Mouse (Mus musculus): ENCODE results near the gene Nrde2. TPM values are rescaled to one million over a fixed set of nuclear protein-coding genes. Genes with fewer than 3 reads are reported as not detected.

Gene Nrde2
- 11.7 and 12.7 TPM in 2 replicates for polyA plus RNA-seq (2015; fragmentation: Nextera tagmentation; extraction: Ambion mirVana)

DNA sequence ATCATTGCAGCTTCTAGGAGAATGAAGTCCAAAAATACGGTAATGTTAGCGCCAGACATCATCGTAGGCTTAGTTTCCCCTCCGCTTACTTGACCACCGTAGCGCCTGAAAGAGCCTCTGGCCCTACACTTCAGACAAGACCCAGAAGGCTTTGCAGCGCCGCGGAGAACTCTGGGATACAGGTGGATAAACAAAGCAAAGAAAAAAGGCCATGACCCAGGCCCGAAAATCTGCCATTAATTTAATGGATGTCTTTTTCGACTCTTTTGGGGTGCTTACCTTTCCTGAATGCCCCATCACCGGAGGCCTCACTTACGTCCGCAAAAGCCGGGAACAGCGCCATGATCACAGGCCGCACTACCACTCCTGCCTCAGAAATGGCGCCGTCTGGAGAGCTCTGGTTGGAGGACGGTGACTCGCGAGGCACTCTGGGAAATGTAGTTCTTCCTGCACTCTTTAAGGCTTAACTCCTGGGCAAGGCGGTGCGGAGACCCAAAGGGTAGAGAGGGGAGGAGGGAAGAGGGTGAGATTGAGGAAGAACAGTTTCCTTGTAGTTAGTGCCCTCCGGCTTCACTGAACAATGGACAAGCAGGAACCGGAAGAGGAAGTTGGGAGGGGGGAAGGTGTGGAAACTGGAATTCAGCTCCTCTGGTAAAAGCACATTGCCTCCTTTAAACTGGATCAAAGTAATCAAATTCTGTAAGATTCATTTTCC, at the start of gene Nrde2:
Gene Nrde2, minus strand, starts transcription at position 393 of the 715 bp plus-strand sequence.
- peak; percentile 98 for ATAC-seq
- H3K36me3 ChIP-seq (ENCODE audit: control insufficient read depth, insufficient read depth, low read length): peaks cover 3% of the 10 kb centered on the region; the same call in 1 of the 2 replicates
- H3K9ac ChIP-seq (ENCODE audit: low read depth, low read length): peak within 1 kb of the TSS; percentile 72
- H3K27me3 ChIP-seq (ENCODE audit: control insufficient read depth, insufficient read depth, low read depth, low read length): no peaks in the 10 kb centered on the region
- peak within 1 kb of the TSS; percentile 79 for H3K27ac ChIP-seq (ENCODE audit: low read length)
- peak within 1 kb of the TSS; percentile 56 for H3K4me3 ChIP-seq (ENCODE audit: low read depth, low read length)
- H3K9me3 ChIP-seq (replicated peaks; ENCODE audit: control insufficient read depth, low read length, poor library complexity, severe bottlenecking): no peaks in the 10 kb centered on the region
- WGBS: under 1% methylated on average over 26 of the region's 26 CpGs
- peak within 1 kb of the TSS; percentile 72 for H3K4me2 ChIP-seq (ENCODE audit: low read length)
- peaks cover 5% of the 10 kb centered on the region for H3K4me1 ChIP-seq (ENCODE audit: control insufficient read depth, insufficient read depth, low read length)

DNA sequence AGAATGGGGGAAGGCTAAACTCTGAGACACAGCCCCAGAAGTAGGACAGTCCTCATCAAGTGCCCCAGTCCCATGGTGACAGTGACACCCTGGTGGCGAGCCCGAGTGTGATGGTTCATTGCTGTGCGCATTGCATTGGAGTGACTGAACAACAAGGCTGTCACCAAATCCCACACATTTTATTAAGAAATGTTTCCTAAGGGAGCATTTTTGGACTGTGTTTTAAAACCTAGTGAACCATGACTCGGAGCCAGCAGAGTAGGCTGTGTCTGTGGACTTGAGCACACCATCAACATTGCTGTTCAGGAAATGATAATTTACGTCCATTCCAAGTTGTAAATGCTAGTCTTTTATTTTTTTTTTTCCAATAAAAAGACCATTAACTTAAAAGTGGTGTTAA, 47.5 kb upstream of the Nrde2 start:
- Histone ChIP-seq H3K27me3 (ENCODE audit: control insufficient read depth, insufficient read depth, low read depth, low read length) (no peaks in the 10 kb centered on the region), H3K9ac (ENCODE audit: low read depth, low read length) (no peak overlapping the region), H3K27ac (ENCODE audit: low read length) (no peak overlapping the region), H3K9me3 (replicated peaks; ENCODE audit: control insufficient read depth, low read length, poor library complexity, severe bottlenecking) (no peaks in the 10 kb centered on the region), H3K4me3 (ENCODE audit: low read depth, low read length) (no peak overlapping the region), H3K4me2 (ENCODE audit: low read length) (no peak overlapping the region), H3K4me1 (ENCODE audit: control insufficient read depth, insufficient read depth, low read length) (peaks cover 20% of the 10 kb centered on the region), H3K36me3 (ENCODE audit: control insufficient read depth, insufficient read depth, low read length) (peaks cover 46% of the 10 kb centered on the region)
- 93% methylated on average over 5 of the region's 5 CpGs for WGBS
- no peak for ATAC-seq

DNA sequence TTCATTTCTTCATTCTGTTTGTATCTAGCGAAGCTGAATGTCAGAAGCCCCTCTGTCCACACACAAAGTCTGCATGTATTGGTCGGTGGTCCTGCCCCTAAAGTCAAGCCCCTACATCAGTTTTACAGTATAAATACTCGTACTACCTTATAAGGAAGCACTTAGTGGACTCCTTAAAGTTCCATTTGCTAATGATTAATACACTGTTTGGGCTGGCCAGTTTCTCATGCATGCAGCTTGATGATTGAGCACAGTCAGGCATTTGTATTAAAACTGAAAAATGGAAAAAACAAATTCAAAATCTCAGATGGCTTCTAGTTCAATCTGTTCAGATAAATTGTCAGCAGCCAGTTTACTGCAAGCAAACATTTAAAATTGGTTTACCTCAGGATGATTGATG, 47.1 kb upstream of the Nrde2 start:
- no peak for ATAC-seq
- Histone ChIP-seq H3K27ac (ENCODE audit: low read length) (no peak overlapping the region), H3K4me2 (ENCODE audit: low read length) (no peak overlapping the region), H3K36me3 (ENCODE audit: control insufficient read depth, insufficient read depth, low read length) (peaks cover 46% of the 10 kb centered on the region), H3K9me3 (replicated peaks; ENCODE audit: control insufficient read depth, low read length, poor library complexity, severe bottlenecking) (no peaks in the 10 kb centered on the region), H3K27me3 (ENCODE audit: control insufficient read depth, insufficient read depth, low read depth, low read length) (no peaks in the 10 kb centered on the region), H3K4me3 (ENCODE audit: low read depth, low read length) (no peak overlapping the region), H3K9ac (ENCODE audit: low read depth, low read length) (no peak overlapping the region), H3K4me1 (ENCODE audit: control insufficient read depth, insufficient read depth, low read length) (peaks cover 20% of the 10 kb centered on the region)
- WGBS: 95% methylated on average over 3 of the region's 3 CpGs

DNA sequence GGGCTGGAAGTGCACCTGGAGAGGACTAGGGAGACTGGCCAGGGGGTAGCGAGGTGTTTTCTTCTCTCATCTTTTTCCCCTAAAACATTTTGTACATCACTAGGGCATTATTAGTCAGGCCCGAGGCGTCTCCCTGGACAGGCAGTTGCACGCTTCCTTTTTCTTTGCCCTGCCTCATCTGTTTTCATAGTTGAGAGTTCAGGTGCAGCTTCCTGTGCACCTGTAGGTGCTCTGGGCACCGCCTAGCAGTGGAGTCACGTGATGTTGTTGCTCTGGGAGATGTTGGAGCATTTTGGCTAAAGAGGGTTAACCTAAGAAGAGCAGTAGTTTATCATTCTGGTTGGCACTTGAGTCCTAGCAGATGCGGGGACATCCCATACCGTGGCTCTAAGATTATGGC, 45.7 kb upstream of the Nrde2 start:
- ATAC-seq: no peak
- H3K27ac ChIP-seq (ENCODE audit: low read length): no peak overlapping the region
- H3K4me2 ChIP-seq (ENCODE audit: low read length): no peak overlapping the region
- no peak overlapping the region for H3K4me3 ChIP-seq (ENCODE audit: low read depth, low read length)
- no peaks in the 10 kb centered on the region for H3K9me3 ChIP-seq (replicated peaks; ENCODE audit: control insufficient read depth, low read length, poor library complexity, severe bottlenecking)
- H3K9ac ChIP-seq (ENCODE audit: low read depth, low read length): no peak overlapping the region
- H3K27me3 ChIP-seq (ENCODE audit: control insufficient read depth, insufficient read depth, low read depth, low read length): no peaks in the 10 kb centered on the region
- WGBS: 95% methylated on average over 8 of the region's 8 CpGs
- H3K4me1 ChIP-seq (ENCODE audit: control insufficient read depth, insufficient read depth, low read length): peaks cover 20% of the 10 kb centered on the region
- peaks cover 46% of the 10 kb centered on the region for H3K36me3 ChIP-seq (ENCODE audit: control insufficient read depth, insufficient read depth, low read length)

DNA sequence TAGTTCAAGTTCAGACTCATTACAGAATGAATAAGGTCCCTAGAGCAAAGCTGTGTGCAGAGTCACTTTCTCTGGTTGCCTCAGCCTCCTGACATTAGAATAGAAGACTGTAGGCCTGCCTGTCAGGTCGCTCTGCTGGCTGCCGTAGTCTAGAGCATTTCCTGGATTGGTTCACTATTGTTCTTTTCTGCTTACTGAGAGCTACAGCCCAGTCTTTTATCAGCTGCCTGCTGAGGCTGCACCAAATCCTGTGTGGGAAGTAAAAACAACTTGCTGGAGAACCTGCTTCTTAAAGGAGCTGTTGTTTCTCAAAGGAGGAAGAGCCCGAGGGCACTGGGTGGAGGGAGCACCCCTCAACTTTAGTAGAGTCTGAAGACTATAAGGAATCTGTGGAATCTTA, 44.3 kb upstream of the Nrde2 start:
- no peaks in the 10 kb centered on the region for H3K27me3 ChIP-seq (ENCODE audit: control insufficient read depth, insufficient read depth, low read depth, low read length)
- no peak overlapping the region for H3K27ac ChIP-seq (ENCODE audit: low read length)
- no peak for ATAC-seq
- no peak overlapping the region for H3K4me3 ChIP-seq (ENCODE audit: low read depth, low read length)
- peaks cover 42% of the 10 kb centered on the region for H3K36me3 ChIP-seq (ENCODE audit: control insufficient read depth, insufficient read depth, low read length)
- H3K4me2 ChIP-seq (ENCODE audit: low read length): no peak overlapping the region
- H3K4me1 ChIP-seq (ENCODE audit: control insufficient read depth, insufficient read depth, low read length): peaks cover 21% of the 10 kb centered on the region
- no peaks in the 10 kb centered on the region for H3K9me3 ChIP-seq (replicated peaks; ENCODE audit: control insufficient read depth, low read length, poor library complexity, severe bottlenecking)
- H3K9ac ChIP-seq (ENCODE audit: low read depth, low read length): no peak overlapping the region
- WGBS: 51% methylated on average over 3 of the region's 3 CpGs

DNA sequence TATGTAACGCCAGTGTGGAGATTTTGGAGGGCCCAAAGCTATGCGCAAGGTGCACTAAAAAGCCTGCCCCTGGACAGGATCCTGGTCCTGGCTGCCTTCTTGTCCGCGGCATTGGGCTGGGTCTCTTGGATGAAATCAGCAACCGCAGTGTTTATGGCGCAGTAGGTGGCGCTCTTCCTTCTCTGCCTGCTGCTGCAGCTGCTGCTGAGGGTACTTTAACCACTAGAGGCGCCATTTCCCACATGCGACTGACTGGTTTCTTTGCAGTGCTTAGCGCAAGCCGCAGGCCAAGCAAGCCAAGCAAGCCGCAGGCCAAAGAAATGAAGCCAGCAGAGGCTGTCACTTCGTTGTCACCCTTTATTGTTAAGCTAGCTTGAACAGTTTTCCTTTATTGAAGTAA, 42.4 kb upstream of the Nrde2 start:
- H3K4me3 ChIP-seq (ENCODE audit: low read depth, low read length): peak overlapping the region; percentile 99
- H3K36me3 ChIP-seq (ENCODE audit: control insufficient read depth, insufficient read depth, low read length): peaks cover 29% of the 10 kb centered on the region
- H3K4me2 ChIP-seq (ENCODE audit: low read length): peak overlapping the region; percentile 80
- peak overlapping the region; percentile 99 for H3K9ac ChIP-seq (ENCODE audit: low read depth, low read length)
- no peaks in the 10 kb centered on the region for H3K9me3 ChIP-seq (replicated peaks; ENCODE audit: control insufficient read depth, low read length, poor library complexity, severe bottlenecking)
- H3K4me1 ChIP-seq (ENCODE audit: control insufficient read depth, insufficient read depth, low read length): peaks cover 24% of the 10 kb centered on the region
- no peaks in the 10 kb centered on the region for H3K27me3 ChIP-seq (ENCODE audit: control insufficient read depth, insufficient read depth, low read depth, low read length)
- no peak overlapping the region for H3K27ac ChIP-seq (ENCODE audit: low read length)
- 1% methylated on average over 13 of the region's 13 CpGs for WGBS
- peak; percentile 52 for ATAC-seq

DNA sequence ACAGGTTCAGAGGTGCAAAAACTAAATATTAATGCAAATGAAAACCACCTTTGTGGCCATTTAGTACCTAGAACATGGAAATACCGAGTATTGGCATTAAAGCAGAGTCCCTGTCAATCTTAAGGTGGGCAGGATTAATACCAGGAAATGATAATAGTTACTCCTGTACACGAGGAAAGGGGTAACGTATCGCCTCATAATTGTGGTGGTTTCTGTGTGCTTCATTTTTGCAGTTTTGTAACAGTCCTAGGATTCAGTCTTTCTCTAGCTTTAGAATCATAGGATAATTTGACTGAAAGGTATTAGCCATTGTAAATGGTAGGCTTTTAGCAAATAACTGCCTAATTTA, 41.9 kb upstream of the Nrde2 start:
- no peak for ATAC-seq
- Histone ChIP-seq H3K4me2 (ENCODE audit: low read length) (peak overlapping the region; percentile 80), H3K4me1 (ENCODE audit: control insufficient read depth, insufficient read depth, low read length) (peaks cover 24% of the 10 kb centered on the region), H3K9ac (ENCODE audit: low read depth, low read length) (peak overlapping the region; percentile 99), H3K27ac (ENCODE audit: low read length) (peak overlapping the region; percentile 93), H3K9me3 (replicated peaks; ENCODE audit: control insufficient read depth, low read length, poor library complexity, severe bottlenecking) (no peaks in the 10 kb centered on the region), H3K36me3 (ENCODE audit: control insufficient read depth, insufficient read depth, low read length) (peaks cover 27% of the 10 kb centered on the region), H3K27me3 (ENCODE audit: control insufficient read depth, insufficient read depth, low read depth, low read length) (no peaks in the 10 kb centered on the region), H3K4me3 (ENCODE audit: low read depth, low read length) (peak overlapping the region; percentile 99)
- 15% methylated on average over 4 of the region's 4 CpGs for WGBS

DNA sequence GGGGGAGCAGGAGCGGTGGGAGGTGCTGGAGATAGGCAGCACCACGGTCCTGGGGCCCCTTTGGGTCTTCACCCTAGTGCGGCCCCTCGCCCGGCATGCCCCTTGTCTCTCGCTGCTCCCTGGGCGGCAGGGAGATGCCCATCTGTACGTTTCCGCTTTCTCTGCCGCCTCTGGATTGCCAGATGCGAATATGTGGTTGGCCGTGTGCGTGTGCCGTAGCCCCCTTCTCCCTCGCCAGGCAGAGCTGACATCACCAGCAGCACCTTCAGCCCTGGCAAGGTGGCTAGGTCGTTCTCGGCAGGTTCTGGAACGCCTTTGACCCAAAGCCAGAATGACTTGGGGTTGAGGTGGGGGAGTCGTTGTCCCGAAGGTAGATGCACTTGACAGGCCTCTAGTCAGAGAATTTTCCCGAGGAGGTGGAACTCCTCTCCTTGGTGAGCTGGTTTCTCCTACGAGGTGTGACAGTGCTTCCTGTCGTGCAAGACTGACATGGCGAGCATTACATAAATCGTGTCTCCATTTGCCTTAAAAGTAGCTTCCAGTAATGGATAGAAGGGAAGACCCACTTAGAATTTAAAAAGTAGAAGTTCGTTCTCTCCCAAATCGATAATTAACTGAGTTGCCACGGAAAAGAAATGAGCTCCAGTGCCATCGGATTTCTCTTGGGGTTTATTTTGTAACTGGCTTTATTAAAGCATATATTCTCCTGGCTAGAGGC, 41.4 kb upstream of the Nrde2 start:
- Histone ChIP-seq H3K27ac (ENCODE audit: low read length) (peak overlapping the region; percentile 93), H3K9ac (ENCODE audit: low read depth, low read length) (peak overlapping the region; percentile 99), H3K27me3 (ENCODE audit: control insufficient read depth, insufficient read depth, low read depth, low read length) (no peaks in the 10 kb centered on the region), H3K36me3 (ENCODE audit: control insufficient read depth, insufficient read depth, low read length) (peaks cover 23% of the 10 kb centered on the region), H3K4me1 (ENCODE audit: control insufficient read depth, insufficient read depth, low read length) (peaks cover 24% of the 10 kb centered on the region), H3K9me3 (replicated peaks; ENCODE audit: control insufficient read depth, low read length, poor library complexity, severe bottlenecking) (no peaks in the 10 kb centered on the region), H3K4me2 (ENCODE audit: low read length) (peak overlapping the region; percentile 80), H3K4me3 (ENCODE audit: low read depth, low read length) (peak overlapping the region; percentile 99)
- ATAC-seq: peak; percentile 11
- 4% methylated on average over 29 of the region's 29 CpGs for WGBS

Data from midbrain, embryonic 16.5 days (tissue).